Mouse (Mus musculus) heart, embryonic 16.5 days (tissue): Measurements from ENCODE around the gene Nr0b1. TPM values are rescaled to one million over a fixed set of nuclear protein-coding genes. Genes with fewer than 3 reads are reported as not detected.

Experiments
- ATAC-seq: fragments of 200-750 bp; cut with Nextera tagmentation; replicated peaks from 2 replicates; pipeline ENCODE4 v1.8.0; 2017; ENCODE audit warnings: moderate number of reproducible peaks; ENCODE audit not compliant: insufficient read depth, low FRiP score; ENCODE audit errors: extremely low read depth
- H3K27ac ChIP-seq: fragments of 300-500 bp; sonication (generic); 2 replicates; pipeline ENCODE4 v1.5.1; 2014; ENCODE audit warnings: mild to moderate bottlenecking, low read length, control low read depth, moderate library complexity
- H3K27me3 ChIP-seq: fragments of 300-500 bp; sonication (generic); 2 replicates; pipeline ENCODE4 v1.6.1; 2014; ENCODE audit warnings: low read length, mixed read lengths; ENCODE audit not compliant: control insufficient read depth, insufficient read depth
- H3K36me3 ChIP-seq: fragments of 300-500 bp; sonication (generic); 2 replicates; pipeline ENCODE4 v1.6.1; 2014; ENCODE audit not compliant: control insufficient read depth, insufficient read depth
- H3K4me1 ChIP-seq: fragments of 300-500 bp; sonication (generic); 2 replicates; pipeline ENCODE4 v1.6.1; 2014; ENCODE audit warnings: low read length, mixed read lengths; ENCODE audit not compliant: control insufficient read depth, insufficient read depth
- H3K4me2 ChIP-seq: fragments of 300-500 bp; sonication (generic); 2 replicates; pipeline ENCODE4 v1.6.1; 2014; ENCODE audit warnings: low read depth, mild to moderate bottlenecking, control low read depth, low read length
- H3K4me3 ChIP-seq: fragments of 300-500 bp; sonication (generic); 2 replicates; pipeline ENCODE4 v1.5.1; 2014; ENCODE audit warnings: mild to moderate bottlenecking, control low read depth, low read length
- H3K9ac ChIP-seq: fragments of 300-500 bp; sonication (generic); 2 replicates; pipeline ENCODE4 v1.6.1; 2014; ENCODE audit warnings: low read length, control low read depth
- H3K9me3 ChIP-seq: fragments of 300-500 bp; sonication (generic); replicated peaks from 2 replicates; pipeline ENCODE4 v1.6.1; 2016; ENCODE audit warnings: low read length; ENCODE audit not compliant: control insufficient read depth
- WGBS: fragments of 180-500 bp; shearing (Covaris S2); extraction: QIAGEN DNeasy Blood & Tissue Kit; methylation state at CpG from one replicate; pipeline ENCODE4 v1.1.7; 2014; 5-methylcytosine and 5-hydroxymethylcytosine counted together
- polyA plus RNA-seq: library from polyadenylated mRNA; unstranded; fragments of >200 nt; fragmentation: Nextera tagmentation; extraction: Ambion mirVana; gene quantifications from 2 replicates; pipeline ENCODE4 v1.2.1, GENCODE M21; 2015

The Nr0b1 gene
- not detected in 2 replicates for polyA plus RNA-seq

DNA sequence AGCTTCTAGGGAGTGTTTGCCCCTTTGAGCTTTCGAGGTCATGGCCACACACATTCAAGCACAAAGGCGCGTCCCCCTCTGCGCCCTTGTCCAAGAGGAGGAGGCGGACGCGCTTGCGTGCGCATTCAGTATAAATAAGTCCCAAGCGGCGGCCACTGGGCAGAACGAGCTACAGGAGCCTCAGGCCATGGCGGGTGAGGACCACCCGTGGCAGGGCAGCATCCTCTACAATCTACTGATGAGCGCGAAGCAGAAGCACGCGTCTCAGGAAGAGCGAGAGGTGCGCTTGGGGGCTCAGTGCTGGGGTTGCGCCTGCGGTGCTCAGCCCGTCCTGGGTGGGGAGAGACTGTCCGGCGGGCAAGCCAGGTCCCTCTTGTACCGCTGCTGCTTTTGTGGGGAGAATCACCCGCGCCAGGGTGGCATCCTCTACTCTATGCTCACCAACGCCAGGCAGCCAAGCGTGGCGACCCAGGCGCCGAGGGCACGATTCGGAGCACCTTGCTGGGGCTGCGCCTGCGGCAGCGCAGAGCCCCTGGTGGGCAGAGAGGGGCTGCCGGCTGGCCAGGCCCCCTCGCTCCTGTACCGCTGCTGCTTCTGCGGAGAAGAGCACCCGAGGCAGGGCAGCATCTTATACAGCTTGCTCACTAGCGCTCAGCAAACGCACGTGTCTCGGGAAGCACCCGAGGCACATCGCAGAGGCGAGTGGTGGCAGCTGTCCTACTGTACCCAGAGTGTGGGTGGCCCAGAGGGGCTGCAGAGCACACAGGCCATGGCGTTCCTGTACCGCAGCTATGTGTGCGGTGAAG is at the start of gene Nr0b1:
Gene Nr0b1, plus strand, starts transcription at position 151 of the 806 bp plus-strand sequence.
- 15% methylated on average over 48 of the region's 53 CpGs for WGBS
- Histone ChIP-seq H3K9ac (no peak within 1 kb of the TSS), H3K4me2 (peak within 1 kb of the TSS; percentile 54), H3K27me3 (peaks cover 17% of the 10 kb centered on the region), H3K4me1 (no peaks in the 10 kb centered on the region), H3K9me3 (no peaks in the 10 kb centered on the region), H3K27ac (no peak within 1 kb of the TSS), H3K4me3 (peak within 1 kb of the TSS; percentile 39), H3K36me3 (no peaks in the 10 kb centered on the region)
- ATAC-seq = no peak

DNA sequence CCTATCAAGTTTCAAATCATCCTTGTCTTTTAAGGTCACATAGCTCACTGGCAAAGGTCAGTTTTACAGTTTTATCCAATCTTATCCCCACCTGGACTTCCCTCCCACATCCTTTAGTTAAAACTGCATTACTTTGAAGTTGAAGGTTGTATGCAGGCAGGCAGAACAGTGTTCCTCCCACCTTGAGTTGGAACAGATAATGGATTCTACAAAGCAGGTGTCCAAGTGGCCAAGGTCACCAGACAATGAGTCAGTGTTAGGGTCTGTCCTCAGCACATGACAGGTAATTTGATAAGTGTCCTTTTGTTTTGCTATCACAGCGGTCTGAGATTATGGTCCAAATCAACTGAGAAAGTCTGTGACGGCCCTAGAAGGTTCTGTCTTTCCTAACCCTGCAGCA is 4.3 kb upstream of the Nr0b1 start:
- Histone ChIP-seq H3K4me1 (no peaks in the 10 kb centered on the region), H3K4me3 (no peak overlapping the region), H3K9ac (no peak overlapping the region), H3K9me3 (no peaks in the 10 kb centered on the region), H3K36me3 (no peaks in the 10 kb centered on the region), H3K27ac (no peak overlapping the region), H3K27me3 (peaks cover 10% of the 10 kb centered on the region), H3K4me2 (no peak overlapping the region)
- WGBS = 77% methylated on average over 2 of the region's 2 CpGs
- no peak for ATAC-seq

- H3K9me3 ChIP-seq = no peaks in the 10 kb centered on the region
- 21% methylated on average over 25 of the region's 25 CpGs for WGBS
Measured at GRCm38 (mm10) chrX:86192420-86192994, 943 bp downstream of the Nr0b1 start.

DNA sequence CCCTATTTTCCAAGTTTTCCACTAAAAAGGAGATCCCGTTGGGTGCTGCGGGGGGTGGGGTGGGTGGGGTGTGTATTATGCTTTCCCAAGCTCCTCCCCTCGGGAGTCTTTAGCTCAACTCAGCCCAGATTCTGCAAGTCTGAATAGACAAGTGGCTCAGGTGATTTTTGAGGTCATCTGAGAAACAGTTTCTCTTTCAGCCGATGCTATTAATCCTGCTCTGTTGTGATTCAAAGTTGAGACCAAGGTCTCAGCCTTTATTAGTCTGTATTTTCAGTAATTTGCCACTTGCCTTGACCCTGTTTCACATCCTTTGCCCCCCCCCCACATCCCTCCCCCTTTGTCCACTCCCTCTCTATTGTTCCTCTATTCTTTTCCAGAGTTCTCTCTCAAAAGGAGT is 1.8 kb downstream of the Nr0b1 start:
- ATAC-seq = no peak
- H3K27me3 ChIP-seq = peaks cover 17% of the 10 kb centered on the region
- WGBS = 46% methylated on average over 4 of the region's 4 CpGs

More at GRCm38 (mm10) chrX:86192420-86192994, 943 bp downstream of the Nr0b1 start:
- no peak for ATAC-seq
- H3K4me1 ChIP-seq = no peaks in the 10 kb centered on the region
- H3K4me3 ChIP-seq = peak overlapping the region; percentile 39
- H3K27me3 ChIP-seq = peaks cover 17% of the 10 kb centered on the region
- no peak overlapping the region for H3K9ac ChIP-seq
- H3K4me2 ChIP-seq = peak overlapping the region; percentile 54
- H3K27ac ChIP-seq = no peak overlapping the region
- no peaks in the 10 kb centered on the region for H3K36me3 ChIP-seq

GRCm38 (mm10) chrX:86237246-86237645 is 45.7 kb downstream of the Nr0b1 start:
- H3K9me3 ChIP-seq = no peaks in the 10 kb centered on the region
- no peak for ATAC-seq
- no peaks in the 10 kb centered on the region for H3K36me3 ChIP-seq
- H3K27ac ChIP-seq = no peak overlapping the region
- no peak overlapping the region for H3K4me3 ChIP-seq
- no peaks in the 10 kb centered on the region for H3K4me1 ChIP-seq
- no peaks in the 10 kb centered on the region for H3K27me3 ChIP-seq
- no peak overlapping the region for H3K9ac ChIP-seq
- no CpG with 5 or more reads among the region's 1 CpGs for WGBS
- no peak overlapping the region for H3K4me2 ChIP-seq

More for the DNA sequence above, 1.8 kb downstream of the Nr0b1 start:
- H3K4me2 ChIP-seq = no peak overlapping the region
- H3K4me1 ChIP-seq = no peaks in the 10 kb centered on the region
- H3K9ac ChIP-seq = no peak overlapping the region
- H3K9me3 ChIP-seq = no peaks in the 10 kb centered on the region
- H3K27ac ChIP-seq = no peak overlapping the region
- H3K36me3 ChIP-seq = no peaks in the 10 kb centered on the region
- H3K4me3 ChIP-seq = no peak overlapping the region

Other genes starting within 250 kb of the Nr0b1 start
- gene Samt3, start 147.6 kb upstream of the Nr0b1 start, polyA plus RNA-seq = not detected in 2 replicates
- not detected in 2 replicates for gene Mageb4, start 113.3 kb downstream of the Nr0b1 start, polyA plus RNA-seq